Mouse (Mus musculus) ES-E14 (cell line): ENCODE measurements at regions not wholly inside any gene's neighbourhood (a gene's known extent, or its start where the extent isn't known, plus 50 kb on each side); places are given as distances from the start of the nearest gene placed in this dataset.

Experiments
- DNase-seq: peaks from one replicate; pipeline ENCODE4 v3.0.0-alpha.2; 2013; ENCODE audit warnings: low read depth, low spot score
- H3K27ac ChIP-seq: 2 replicates; pipeline ENCODE4 v1.5.1; 2012; ENCODE audit warnings: low read depth, mild to moderate bottlenecking, low read length, moderate library complexity, mixed read lengths; ENCODE audit not compliant: poor library complexity, insufficient read depth, severe bottlenecking
- H3K36me3 ChIP-seq: 2 replicates; pipeline ENCODE4 v1.6.1; 2012; ENCODE audit warnings: mild to moderate bottlenecking, low read length, moderate library complexity, mixed read lengths; ENCODE audit not compliant: control insufficient read depth, poor library complexity, insufficient read depth, severe bottlenecking
- H3K4me1 ChIP-seq, 2 experiments: fragments of 150-350 bp in 1 of 2; sonication (generic) in 1 of 2; 2 replicates each; pipeline ENCODE4 v1.6.1; 2012; ENCODE audit warnings: low read length in 2 of 2, mild to moderate bottlenecking in 1 of 2, mixed read lengths in 1 of 2; ENCODE audit not compliant: control insufficient read depth in 2 of 2, insufficient read depth in 2 of 2, poor library complexity in 1 of 2
- H3K4me3 ChIP-seq, 2 experiments: fragments of 150-350 bp in 1 of 2; sonication (generic) in 1 of 2; 2 replicates each; pipeline ENCODE4 v1.5.1; 2012; ENCODE audit warnings: low read length in 2 of 2, low read depth in 1 of 2, mild to moderate bottlenecking in 1 of 2, mixed read lengths in 1 of 2; ENCODE audit not compliant: insufficient read depth in 1 of 2, poor library complexity in 1 of 2, severe bottlenecking in 1 of 2
- H3K9ac ChIP-seq: 2 replicates; pipeline ENCODE4 v1.6.1; 2012; ENCODE audit warnings: low read depth, mild to moderate bottlenecking, low read length, mixed read lengths; ENCODE audit not compliant: poor library complexity, insufficient read depth, severe bottlenecking
- H3K9me3 ChIP-seq: fragments of 150-350 bp; sonication (generic); 2 replicates; pipeline ENCODE4 v1.6.1; 2012; ENCODE audit warnings: low read depth, mild to moderate bottlenecking, low read length; ENCODE audit not compliant: control insufficient read depth, insufficient read depth
- CHD2 ChIP-seq: IDR thresholded peaks from 2 replicates; pipeline ENCODE4 v1.6.1; 2014; ENCODE audit warnings: mild to moderate bottlenecking, low read depth, low read length, inconsistent platforms
- HCFC1 ChIP-seq: IDR thresholded peaks from 2 replicates; pipeline ENCODE4 v1.6.1; 2012; ENCODE audit warnings: low read length, inconsistent platforms, borderline replicate concordance; ENCODE audit not compliant: insufficient read depth
- MAFK ChIP-seq: IDR thresholded peaks from 2 replicates; pipeline ENCODE4 v1.6.1; 2014; ENCODE audit warnings: mild to moderate bottlenecking, low read depth, low read length, inconsistent platforms; ENCODE audit not compliant: insufficient read depth
- ZC3H11A ChIP-seq: IDR thresholded peaks from 2 replicates; pipeline ENCODE4 v1.6.1; 2012; ENCODE audit warnings: low read depth, mild to moderate bottlenecking, inconsistent platforms, low read length, borderline replicate concordance
- ZNF384 ChIP-seq: IDR thresholded peaks from 2 replicates; pipeline ENCODE4 v1.6.1; 2012; ENCODE audit warnings: low read depth, low read length, inconsistent platforms
- in situ Hi-C, 2 experiments: fragments of 600-800 bp; cut with MboI; formaldehyde crosslinking; loops; one replicate each; pipeline ENCODE4 v1.15.1; 2025; ENCODE audit warnings: low sequenced_read_pairs in 2 of 2, inconsistent platforms in 1 of 2; ENCODE audit not compliant: unreplicated experiment in 2 of 2

GRCm38 (mm10) chr10:111666963-111667362 lies 160.9 kb downstream of the Phlda1 start:
- H3K27ac ChIP-seq, result no peak overlapping the region
- TF ChIP-seq CHD2, result no peak
- no peak for TF ChIP-seq MAFK
- TF ChIP-seq ZNF384, result no peak
- no peak for TF ChIP-seq HCFC1
- TF ChIP-seq ZC3H11A, result no peak
- H3K36me3 ChIP-seq, result no peaks in the 10 kb centered on the region
- no peaks in the 10 kb centered on the region for H3K9me3 ChIP-seq
- H3K4me1 ChIP-seq, result peaks cover 0 to 7% of the 10 kb centered on the region in 2 experiments; a peak in 1 of 4 replicates
- no peak for DNase-seq
- no peak overlapping the region for H3K9ac ChIP-seq
- in situ Hi-C loops, result no loop called here
- H3K4me3 ChIP-seq, result no peak overlapping the region

- Histone ChIP-seq H3K27ac (no peak overlapping the region), H3K4me3 (no peak overlapping the region), H3K9ac (no peak overlapping the region), H3K9me3 (no peaks in the 10 kb centered on the region), H3K4me1 (peaks cover 6 to 11% of the 10 kb centered on the region in 2 experiments; a peak in 3 of 4 replicates), H3K36me3 (no peaks in the 10 kb centered on the region)
- in situ Hi-C loops, result no loop called here
- TF ChIP-seq MAFK (no peak), ZC3H11A (no peak), ZNF384 (no peak), CHD2 (no peak), HCFC1 (no peak)
- no peak for DNase-seq
These were observed 162.6 kb downstream of the Phlda1 start for GRCm38 (mm10) chr10:111668639-111669038.

- TF ChIP-seq CHD2 (no peak), MAFK (no peak), ZC3H11A (no peak), HCFC1 (no peak), ZNF384 (no peak)
- Histone ChIP-seq H3K27ac (no peak overlapping the region), H3K36me3 (no peaks in the 10 kb centered on the region), H3K9ac (no peak overlapping the region), H3K4me3 (no peak overlapping the region), H3K4me1 (peaks cover 6 to 14% of the 10 kb centered on the region in 2 experiments; a peak in 3 of 4 replicates), H3K9me3 (no peaks in the 10 kb centered on the region)
- in situ Hi-C loops, result no loop called here
- no peak for DNase-seq
These were observed 163.6 kb downstream of the Phlda1 start for GRCm38 (mm10) chr10:111669658-111670057.

GRCm38 (mm10) chr10:111670666-111671065 lies 164.6 kb downstream of the Phlda1 start:
- in situ Hi-C loops, result no loop called here
- no peak for DNase-seq
- 0 out of 2 replicates have a peak overlapping the region, but pooled peaks have one; percentile 16 for H3K9ac ChIP-seq
- H3K9me3 ChIP-seq, result no peaks in the 10 kb centered on the region
- H3K4me3 ChIP-seq, result peak overlapping the region; percentile 5 to 60; a peak in 2 of 4 replicates
- H3K36me3 ChIP-seq, result no peaks in the 10 kb centered on the region
- TF ChIP-seq CHD2, result no peak
- TF ChIP-seq MAFK, result no peak
- no peak for TF ChIP-seq ZNF384
- no peak for TF ChIP-seq ZC3H11A
- TF ChIP-seq HCFC1, result no peak
- peaks cover 6 to 14% of the 10 kb centered on the region in 2 experiments; a peak in 3 of 4 replicates for H3K4me1 ChIP-seq
- no peak overlapping the region for H3K27ac ChIP-seq
